In the genomic region with DNA sequence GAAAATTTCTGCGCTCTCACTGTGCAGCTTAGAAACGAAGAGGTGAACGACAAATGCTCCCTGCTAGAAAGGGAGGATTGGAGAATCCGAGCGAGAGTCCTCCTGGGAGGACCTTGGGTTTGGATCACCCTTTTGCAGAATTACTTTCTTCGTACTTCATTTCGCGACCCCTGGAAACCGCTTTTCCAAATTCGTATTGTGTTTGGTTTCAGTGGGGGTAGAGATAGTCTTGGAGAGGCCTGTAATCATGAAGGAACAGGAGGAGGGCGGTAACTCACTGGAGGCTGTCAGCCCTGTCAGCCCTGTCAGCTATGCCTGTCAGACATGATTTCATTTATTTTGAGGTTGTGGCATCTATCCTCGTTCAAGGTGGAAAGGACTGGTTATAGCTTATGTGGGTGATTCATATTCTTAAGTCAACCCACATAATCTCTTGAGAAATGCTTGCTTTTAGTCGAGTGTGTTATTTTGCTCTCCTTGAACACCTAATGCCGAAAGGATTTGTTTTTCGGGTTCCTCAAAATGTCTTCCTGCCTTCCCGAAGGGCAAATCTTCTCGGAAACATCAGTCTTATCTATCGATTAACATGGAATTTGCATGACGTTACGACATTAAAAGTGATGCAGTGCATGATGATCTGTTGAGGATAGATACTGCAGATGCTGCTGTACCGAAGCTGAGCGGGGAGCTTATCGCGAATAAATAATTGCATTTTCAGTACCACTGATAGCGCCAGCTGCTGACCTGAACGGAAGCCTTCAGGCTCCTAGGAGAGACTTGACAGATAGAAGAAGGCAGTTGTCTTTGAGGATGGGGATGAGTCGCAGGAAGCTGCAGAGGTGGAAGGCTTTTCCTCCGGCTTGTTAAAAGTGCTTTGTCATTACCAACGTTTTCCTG, we compare ENCODE assay signal across 8 mouse cellular contexts. TPM values are rescaled to one million over a fixed set of nuclear protein-coding genes. Genes with fewer than 3 reads are reported as not detected.
DNase-seq lines count a peak whose midpoint lies in the region; ATAC-seq and TF ChIP-seq lines count a peak whose summit lies in the region.

No protein-coding gene starts in this region.

- H3K4me3 ChIP-seq in testis, adult 2 months (ENCODE audit: control insufficient read depth, low read depth, low read length): peak overlapping the region; percentile 90
- peak overlapping the region; percentile 68 for H3K4me3 ChIP-seq in forebrain, embryonic 13.5 days
- H3K4me3 ChIP-seq in kidney, embryonic 15.5 days (replicated peaks): peak overlapping the region; percentile 64

- H3K36me3 ChIP-seq in testis, adult 2 months (ENCODE audit: control insufficient read depth, insufficient read depth, low read length): no peaks in the 10 kb centered on the region; the same call in 1 of the 2 replicates
- peaks cover 29% of the 10 kb centered on the region for H3K36me3 ChIP-seq in forebrain, embryonic 13.5 days (ENCODE audit: poor library complexity, severe bottlenecking)
- H3K36me3 ChIP-seq in kidney, embryonic 15.5 days: peaks cover 28% of the 10 kb centered on the region

- TF ChIP-seq POLR2A in testis, adult 2 months (IDR thresholded peaks at IDR 0.05; ENCODE audit: control insufficient read depth, low read depth, low read length): no peak

- TF ChIP-seq CTCF in testis, adult 2 months (IDR thresholded peaks at IDR 0.05; ENCODE audit: control insufficient read depth, insufficient read depth, insufficient replicate concordance, low read depth, low read length): no peak

- H3K27me3 ChIP-seq in testis, adult 2 months (ENCODE audit: control insufficient read depth, insufficient read depth, low read length): no peaks in the 10 kb centered on the region
- H3K27me3 ChIP-seq in forebrain, embryonic 13.5 days: peaks cover 8% of the 10 kb centered on the region; the same call in 1 of the 2 replicates
- peaks cover 4% of the 10 kb centered on the region; the same call in 1 of the 2 replicates for H3K27me3 ChIP-seq in kidney, embryonic 15.5 days

- DNase-seq in testis, postnatal 10 days (ENCODE audit: low spot score): no peak
- peak; percentile 20 for DNase-seq in brain, embryonic 18.5 days (ENCODE audit: low read depth, low spot score)
- DNase-seq in yolk sac, embryonic 10.5 days (ENCODE audit: low spot score): peak; percentile 47
- DNase-seq in thymus, postnatal 10 days (ENCODE audit: low spot score in 2 of 2): no peak

- H3K9me3 ChIP-seq in forebrain, embryonic 13.5 days (replicated peaks): no peaks in the 10 kb centered on the region
- no peaks in the 10 kb centered on the region for H3K9me3 ChIP-seq in kidney, embryonic 15.5 days (replicated peaks)

- ATAC-seq in forebrain, embryonic 13.5 days: 0 out of 2 replicates have a peak, but pooled peaks have one; percentile 29
- ATAC-seq in kidney, embryonic 15.5 days (replicated peaks; ENCODE audit: low FRiP score): 0 out of 2 replicates have a peak, but pooled peaks have one; percentile 40
- ATAC-seq in megakaryocyte-erythroid progenitor cell, adult 5-6 weeks (replicated peaks; ENCODE audit: low FRiP score, low TSS enrichment, poor library complexity, severe bottlenecking): peak; percentile 89

- H3K4me2 ChIP-seq in forebrain, embryonic 13.5 days: peak overlapping the region; percentile 78
- peak overlapping the region; percentile 72 for H3K4me2 ChIP-seq in kidney, embryonic 15.5 days

- peak overlapping the region; percentile 34; the same call in 1 of the 2 replicates for H3K27ac ChIP-seq in testis, adult 2 months (ENCODE audit: control insufficient read depth, insufficient read depth, low read depth, low read length)
- H3K27ac ChIP-seq in forebrain, embryonic 13.5 days: peak overlapping the region; percentile 65
- H3K27ac ChIP-seq in kidney, embryonic 15.5 days: peak overlapping the region; percentile 77

- H3K4me1 ChIP-seq in testis, adult 2 months (ENCODE audit: control insufficient read depth, insufficient read depth, low read length): no peaks in the 10 kb centered on the region; the same call in 1 of the 2 replicates
- H3K4me1 ChIP-seq in forebrain, embryonic 13.5 days: peaks cover 26% of the 10 kb centered on the region
- peaks cover 20% of the 10 kb centered on the region for H3K4me1 ChIP-seq in kidney, embryonic 15.5 days

- WGBS in forebrain, embryonic 13.5 days: 9% methylated on average over 29 of the region's 29 CpGs
- 10% methylated on average over 29 of the region's 29 CpGs for WGBS in kidney, embryonic 15.5 days

- H3K9ac ChIP-seq in forebrain, embryonic 13.5 days: peak overlapping the region; percentile 88
- peak overlapping the region; percentile 63 for H3K9ac ChIP-seq in kidney, embryonic 15.5 days

RNA-seq across cellular contexts. Expression of gene Atp6v0a1, which starts 0.9 kb away (rescaled TPM):
- polyA plus RNA-seq in testis, adult 2 months (2012; rRNA removed): 18.1 and 23.7 TPM in 2 replicates
- 52.9 and 56.3 TPM in 2 replicates for polyA plus RNA-seq in forebrain, embryonic 13.5 days (2015; fragmentation: Nextera tagmentation; extraction: Ambion mirVana)
- 36.1 and 46.0 TPM in 2 replicates for polyA plus RNA-seq in kidney, embryonic 15.5 days (2015; fragmentation: Nextera tagmentation; extraction: Ambion mirVana)
- total RNA-seq in megakaryocyte-erythroid progenitor cell, adult 5-6 weeks (2014; fragmentation: Nextera tagmentation): 65.0 and 67.0 TPM in 2 replicates
- 32.0 and 71.5 TPM in 2 replicates for total RNA-seq in megakaryocyte-erythroid progenitor cell, adult 5-6 weeks (2017)

RNA-seq across cellular contexts. Expression of gene Cavin1, which starts 39.4 kb away (rescaled TPM):
- 5.1 and 6.1 TPM in 2 replicates for polyA plus RNA-seq in testis, adult 2 months (2012; rRNA removed)
- polyA plus RNA-seq in forebrain, embryonic 13.5 days (2015; fragmentation: Nextera tagmentation; extraction: Ambion mirVana): 19.5 and 23.4 TPM in 2 replicates
- polyA plus RNA-seq in kidney, embryonic 15.5 days (2015; fragmentation: Nextera tagmentation; extraction: Ambion mirVana): 131 and 150 TPM in 2 replicates
- 2.4 and 3.7 TPM in 2 replicates for total RNA-seq in megakaryocyte-erythroid progenitor cell, adult 5-6 weeks (2014; fragmentation: Nextera tagmentation)
- 3.8 and 6.1 TPM in 2 replicates for total RNA-seq in megakaryocyte-erythroid progenitor cell, adult 5-6 weeks (2017)

RNA-seq across cellular contexts. Expression of gene Naglu, which starts 59.7 kb away (rescaled TPM):
- polyA plus RNA-seq in testis, adult 2 months (2012; rRNA removed): 46.2 and 46.3 TPM in 2 replicates
- 4.8 and 6.5 TPM in 2 replicates for polyA plus RNA-seq in forebrain, embryonic 13.5 days (2015; fragmentation: Nextera tagmentation; extraction: Ambion mirVana)
- polyA plus RNA-seq in kidney, embryonic 15.5 days (2015; fragmentation: Nextera tagmentation; extraction: Ambion mirVana): 16.8 TPM in 2 replicates
- total RNA-seq in megakaryocyte-erythroid progenitor cell, adult 5-6 weeks (2014; fragmentation: Nextera tagmentation): 1.5 and 4.3 TPM in 2 replicates
- 3.1 and 4.5 TPM in 2 replicates for total RNA-seq in megakaryocyte-erythroid progenitor cell, adult 5-6 weeks (2017)

Comparison
In these comparisons a context has a peak if more than half of its experiments do, and no peak if none do; other contexts are left out.
1. DNase-seq: peak in brain, embryonic 18.5 days (single experiment) and yolk sac, embryonic 10.5 days (single experiment); none in testis, postnatal 10 days (single experiment) and thymus, postnatal 10 days (0 of 2).
2. ATAC-seq: peak in every context shown above with its lines; median percentile 89 in megakaryocyte-erythroid progenitor cell, adult 5-6 weeks; 40 in kidney, embryonic 15.5 days; 29 in forebrain, embryonic 13.5 days.
3. Peak in every context shown above with its lines, with median percentiles within 50 percentile points of each other: H3K27ac ChIP-seq and H3K4me3 ChIP-seq.